15 mouse cellular contexts compared by ENCODE assay signal in genomic region chr17:27364338-27364737, GRCm38 (mm10).
DNase-seq lines count a peak whose midpoint lies in the region; ATAC-seq lines count a peak whose summit lies in the region.
"Had no signal": no experiment of that assay in that cellular context is flagged by ENCODE, and none has a peak within 500 bp of the region (broad histone marks: within the 10 kb centered on the region; RNA-seq: fewer than 3 reads in every experiment).

No protein-coding gene starts in this region.

- peak; percentile 48 for ATAC-seq in activated CD4-positive, CD25-positive, alpha-beta regulatory T cell, adult 4 months
- ATAC-seq: forebrain, embryonic 14.5 days had no signal

- DNase-seq in thymus, postnatal 0 days (ENCODE audit: low spot score): peak; percentile 40
- no peak for DNase-seq in thymus, postnatal 10 days (ENCODE audit: low spot score in 2 of 2)
- DNase-seq in thymus, postnatal 14 days: peak; percentile 37
- no peak for DNase-seq in right cerebral cortex, postnatal 14 days
- no peak for DNase-seq in left cerebral cortex, postnatal 4 days
- DNase-seq in lung, postnatal 4 days: no peak
- DNase-seq: adrenal gland, adult 2 months; adrenal gland, postnatal 36 days; cerebellum, adult 2 months; cerebellum, postnatal 14 days; embryo, embryonic 11 days; gastrocnemius, adult 2 months; gastrocnemius, postnatal 25 days had no signal

- intact Hi-C loops in left cerebral cortex, postnatal 4 days (cut with DNase I): no loop called here

Comparison
In these comparisons a context has a peak if more than half of its experiments do, and no peak if none do; other contexts are left out.
1. DNase-seq: peak in thymus, postnatal 0 days (single experiment) and thymus, postnatal 14 days (single experiment); none in thymus, postnatal 10 days (0 of 2), right cerebral cortex, postnatal 14 days (single experiment), left cerebral cortex, postnatal 4 days (single experiment) and lung, postnatal 4 days (0 of 2).